Mouse (Mus musculus) liver, postnatal 0 days (tissue): Measurements from ENCODE around the gene Ndufs2.

Experiments used
- CTCF ChIP-seq: sonication (generic); IDR thresholded peaks from 2 replicates; pipeline ENCODE4 v1.5.1; 2016; ENCODE audit warnings: antibody characterized with exemption, low read depth
- EP300 ChIP-seq: IDR thresholded peaks from 2 replicates; pipeline ENCODE4 v1.6.1; 2016; ENCODE audit warnings: antibody characterized with exemption, low read depth, mild to moderate bottlenecking

DNA sequence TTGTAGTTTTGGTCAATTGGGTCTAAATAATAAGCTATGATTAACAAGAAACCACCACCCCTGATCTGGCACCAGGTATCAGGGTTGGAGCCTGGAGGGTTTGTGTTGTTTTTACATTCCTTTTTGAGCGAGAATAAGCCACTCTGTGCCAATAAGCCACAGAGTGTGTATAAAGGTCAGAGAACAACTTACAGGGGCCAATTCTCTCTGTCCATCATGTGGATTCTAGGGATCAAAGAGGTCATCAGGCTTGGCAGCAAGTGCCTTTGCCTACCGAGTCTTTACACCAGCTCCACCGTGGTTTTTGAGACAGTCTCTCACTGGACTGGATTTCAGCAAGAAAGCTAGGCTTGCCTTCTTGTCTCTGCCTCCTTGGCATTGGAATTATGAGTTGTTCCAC is 38.3 kb downstream of the Ndufs2 start:
- TF ChIP-seq CTCF, result no peak
- TF ChIP-seq EP300, result no peak
